Mouse (Mus musculus): ENCODE measurements around the gene Sh3bp1. TPM values are rescaled to one million over a fixed set of nuclear protein-coding genes. Genes with fewer than 3 reads are reported as not detected.

The Sh3bp1 gene
- 10 to 100 TPM; 32.4 to 34.4 TPM for total RNA-seq (2021)
- long read RNA-seq, transcript Sh3bp1-201 (18 exons, 2,375 nt): major isoform, 14 of 21 reads
- long read RNA-seq, partial matches to known transcripts: 3 of 21 reads
- long read RNA-seq, other reads (novel, unspliced or antisense): 4 of 21 reads

DNA sequence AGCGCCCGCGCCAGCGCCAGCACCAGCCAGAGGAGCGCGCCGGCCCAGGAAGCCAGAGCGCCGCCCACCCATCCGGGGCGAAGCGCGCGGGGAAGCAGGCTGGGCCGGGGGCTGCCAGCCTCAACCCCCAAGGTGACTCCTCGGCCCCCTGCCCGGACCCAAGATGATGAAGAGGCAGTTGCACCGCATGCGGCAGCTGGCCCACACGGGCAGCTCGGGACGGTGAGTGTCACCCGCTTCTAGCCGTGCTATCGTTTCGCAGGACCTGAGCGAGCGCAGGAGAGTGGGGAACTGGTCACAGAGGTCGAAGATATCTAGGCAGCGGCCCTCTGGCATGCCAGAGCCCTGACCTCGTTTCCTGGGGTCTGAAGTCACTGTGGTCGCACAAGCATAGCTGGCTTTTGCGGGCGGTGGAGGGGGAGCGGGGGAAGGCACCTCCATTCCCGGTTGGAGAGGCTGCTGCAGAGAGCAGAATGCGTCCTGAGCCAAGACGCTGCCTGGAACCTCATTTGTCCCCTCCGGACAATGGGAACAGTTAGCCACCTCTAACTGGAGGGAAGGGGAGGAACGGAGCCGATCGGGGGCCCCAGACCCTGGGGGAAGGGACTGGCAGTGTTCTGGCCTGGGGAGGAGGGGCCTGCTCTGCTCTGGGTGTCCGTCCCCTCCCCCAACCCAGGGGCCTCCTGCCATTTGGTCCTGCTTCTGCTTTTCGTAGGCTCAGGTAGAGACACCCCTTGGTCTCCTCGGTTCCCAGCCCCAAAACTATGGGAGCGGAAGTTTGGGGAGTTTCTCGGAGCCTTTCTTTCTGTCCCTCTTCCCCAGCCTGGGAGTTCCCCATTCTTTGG, at the start of gene Sh3bp1:
Gene Sh3bp1, plus strand, starts transcription at position 29 of the 845 bp plus-strand sequence.
- DNase-seq (ENCODE audit: low spot score in 2 of 2): peak; percentile 43 to 71

DNA sequence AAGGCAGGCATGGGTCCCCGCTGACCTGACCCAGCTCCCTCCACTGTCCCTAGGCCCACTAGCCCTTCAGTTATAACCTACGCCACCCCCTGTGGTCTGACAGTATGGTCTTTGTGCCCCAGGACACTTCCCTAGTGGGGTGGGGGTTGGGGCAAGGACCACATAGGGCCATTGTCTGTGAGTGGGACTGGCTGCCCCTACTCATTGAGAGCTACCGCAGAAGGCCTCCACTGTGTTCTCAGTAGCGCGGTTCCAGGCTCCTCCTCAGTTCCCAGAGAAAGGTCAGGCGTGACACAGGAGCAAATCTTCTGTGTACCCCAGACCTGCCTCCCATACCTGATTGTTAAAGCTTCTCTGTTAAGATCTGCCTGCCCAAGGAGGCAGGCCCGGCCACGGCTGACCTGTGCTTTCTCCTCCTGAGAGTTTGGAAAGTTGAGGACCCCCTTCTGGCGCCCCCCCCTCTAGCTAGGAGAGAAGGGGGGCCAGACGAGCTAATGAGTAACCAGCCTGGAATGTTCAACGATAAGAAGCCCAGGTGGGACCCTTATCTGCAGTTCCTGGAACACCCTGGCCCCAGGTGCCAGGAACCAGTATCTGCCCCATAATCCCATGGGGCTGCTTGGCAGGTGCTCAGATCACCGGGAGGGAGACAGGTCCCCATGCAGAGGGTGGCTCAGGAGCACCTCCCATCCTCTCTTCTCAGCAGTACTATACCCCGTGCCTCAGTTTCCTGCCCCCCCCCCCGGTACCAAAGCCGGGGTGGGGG, 49.3 kb upstream of the Sh3bp1 start:
- DNase-seq (ENCODE audit: low spot score in 2 of 2): peak in 1 of 2 experiments; percentile 56

DNA sequence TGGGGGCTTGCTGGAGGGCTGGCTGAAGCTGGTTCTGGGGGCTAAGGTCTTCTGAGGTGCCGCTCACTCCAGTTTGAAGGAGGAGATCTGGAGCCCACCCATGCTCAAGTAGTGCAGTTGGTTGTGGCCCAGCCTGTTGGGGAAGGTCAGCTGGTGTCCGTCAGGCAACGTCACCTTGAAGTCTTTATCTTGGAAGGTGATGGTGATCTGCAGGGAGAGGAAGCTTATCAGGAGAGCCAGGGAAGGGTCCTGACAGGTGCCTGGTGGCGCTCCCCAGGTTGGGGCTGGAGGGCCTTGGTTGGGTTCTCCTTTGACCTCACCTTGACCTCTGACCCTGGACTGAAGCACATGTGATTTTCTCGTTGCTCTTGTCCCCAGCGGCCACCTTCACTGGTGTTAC, 48.6 kb upstream of the Sh3bp1 start:
- DNase-seq (ENCODE audit: low spot score in 2 of 2): no peak

DNA sequence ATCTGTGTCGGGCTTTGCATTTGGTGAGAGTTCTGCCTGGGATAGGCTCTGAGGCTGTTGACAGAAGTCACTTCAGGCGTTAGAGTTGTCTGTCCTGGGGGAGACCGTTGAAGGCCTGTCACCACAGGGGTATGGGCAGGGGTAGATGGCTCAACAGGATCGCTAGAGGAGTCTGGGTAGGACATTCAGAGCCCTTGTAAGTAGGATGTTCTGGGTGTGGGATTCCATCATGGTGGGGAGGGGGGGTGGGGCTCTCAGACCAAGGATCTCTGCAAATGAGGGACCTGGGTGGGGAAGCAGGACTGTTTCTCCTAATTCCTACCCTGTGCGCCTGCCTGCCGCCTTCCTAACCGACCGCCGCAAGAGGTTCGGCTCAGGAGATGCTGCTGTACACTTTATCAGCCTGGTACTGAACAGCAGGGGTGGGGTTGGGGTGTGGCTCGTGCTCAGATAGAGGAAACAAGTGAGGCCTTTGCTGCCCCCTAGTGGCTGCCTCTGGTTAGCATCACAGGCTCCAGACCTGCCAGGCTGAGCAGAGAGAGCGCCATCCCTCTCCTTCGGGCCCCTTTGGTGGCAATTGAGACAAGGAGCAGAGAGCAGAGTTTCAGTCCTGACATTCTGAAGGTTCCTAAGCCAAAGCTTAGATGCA, 47.9 kb upstream of the Sh3bp1 start:
- DNase-seq (ENCODE audit: low spot score in 2 of 2): peak; percentile 80 to 96

DNA sequence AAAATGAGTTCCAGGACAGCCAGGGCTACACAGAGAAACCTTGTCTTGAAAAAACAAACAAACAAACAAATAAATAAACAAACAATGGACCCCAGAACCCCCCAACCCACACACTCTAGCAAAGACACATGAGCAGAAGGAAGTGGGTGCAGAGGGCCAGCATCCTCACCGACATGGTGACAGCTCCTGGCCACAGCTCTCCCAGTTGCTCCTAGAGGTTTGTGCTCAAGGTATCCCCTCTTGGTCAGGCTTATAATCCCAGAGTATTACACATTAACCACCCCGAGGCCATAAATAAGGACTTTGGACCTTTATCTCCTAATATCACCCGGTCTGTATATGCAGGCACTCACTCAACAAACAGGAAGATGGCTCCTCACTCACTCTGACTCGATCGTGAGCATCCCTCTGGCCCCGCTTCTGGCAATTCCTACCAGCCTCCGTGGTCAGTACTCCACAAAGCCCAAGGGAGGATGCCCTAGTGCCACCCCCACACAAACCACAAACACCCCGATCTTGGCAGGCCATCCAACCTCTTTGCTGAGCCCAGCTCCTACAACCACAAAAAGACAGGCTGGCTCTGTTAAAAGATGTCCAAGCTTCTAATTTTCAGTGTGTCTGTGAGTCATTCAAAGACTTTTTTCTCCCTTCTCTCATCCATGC, 44.1 kb upstream of the Sh3bp1 start, which contains the start of gene Lgals2:
Gene Lgals2, minus strand, starts transcription at position 227 of the 663 bp plus-strand sequence.
- DNase-seq (ENCODE audit: low spot score in 2 of 2): no peak

DNA sequence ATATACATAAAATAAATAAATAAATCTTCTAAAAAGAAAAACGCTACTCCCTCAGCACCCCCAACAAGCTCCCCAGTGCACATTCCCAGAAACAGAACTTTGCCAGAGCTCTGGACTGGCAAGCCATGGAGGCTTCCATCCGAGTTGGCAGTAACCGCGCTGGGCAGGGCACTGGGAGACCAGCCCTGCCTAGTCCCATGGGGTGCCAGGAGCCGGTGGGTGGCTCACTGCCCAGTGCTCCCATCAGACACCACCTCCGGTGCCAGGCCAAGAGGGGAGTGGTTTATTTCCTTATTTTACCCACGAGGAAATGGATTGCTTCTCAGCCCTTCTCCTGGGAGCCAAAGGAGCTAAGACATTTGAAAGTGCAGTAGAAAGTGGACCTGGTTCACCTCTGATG, 42.6 kb upstream of the Sh3bp1 start:
- peak in 1 of 2 experiments; percentile 63 for DNase-seq (ENCODE audit: low spot score in 2 of 2)

DNA sequence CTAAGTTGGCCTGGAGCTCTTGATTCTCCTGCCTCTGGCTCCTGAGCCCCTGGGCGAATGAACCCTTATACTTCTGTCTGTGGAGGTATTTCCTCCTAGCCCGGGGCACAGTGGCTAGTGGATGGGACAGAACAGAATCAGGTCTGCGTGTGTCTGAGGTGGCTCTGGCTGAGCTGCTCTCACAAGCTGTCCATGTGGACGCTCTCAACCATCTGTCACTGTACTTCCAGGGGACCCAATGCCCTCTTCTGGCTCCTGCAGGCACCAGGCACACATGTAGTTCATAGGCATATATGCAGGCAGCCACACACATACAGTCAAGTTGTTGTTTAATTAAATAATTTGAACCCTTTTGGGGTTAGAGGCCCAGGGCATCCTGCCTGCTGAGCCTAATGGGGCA, 40.3 kb upstream of the Sh3bp1 start:
- DNase-seq (ENCODE audit: low spot score in 2 of 2): no peak

DNA sequence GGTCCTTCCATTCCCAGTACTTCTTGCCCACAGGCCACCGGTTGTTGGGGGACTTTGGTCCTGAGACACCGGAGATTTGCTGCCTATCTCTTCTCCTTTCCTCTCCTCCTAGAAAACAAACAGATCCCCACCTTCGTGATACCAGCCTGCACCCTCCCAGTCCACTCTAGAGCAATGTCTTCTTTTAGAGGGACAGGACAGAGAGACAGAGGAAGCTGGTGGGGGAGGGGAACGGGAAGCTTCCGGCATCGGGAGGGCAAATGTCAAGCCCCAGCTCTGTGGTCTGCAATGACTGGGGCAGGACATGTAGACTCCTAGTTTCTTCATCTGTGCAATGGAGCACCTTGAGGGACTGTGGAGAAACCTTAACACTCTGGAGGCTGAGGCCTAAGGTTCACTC, 39.9 kb upstream of the Sh3bp1 start:
- DNase-seq (ENCODE audit: low spot score in 2 of 2): no peak

DNA sequence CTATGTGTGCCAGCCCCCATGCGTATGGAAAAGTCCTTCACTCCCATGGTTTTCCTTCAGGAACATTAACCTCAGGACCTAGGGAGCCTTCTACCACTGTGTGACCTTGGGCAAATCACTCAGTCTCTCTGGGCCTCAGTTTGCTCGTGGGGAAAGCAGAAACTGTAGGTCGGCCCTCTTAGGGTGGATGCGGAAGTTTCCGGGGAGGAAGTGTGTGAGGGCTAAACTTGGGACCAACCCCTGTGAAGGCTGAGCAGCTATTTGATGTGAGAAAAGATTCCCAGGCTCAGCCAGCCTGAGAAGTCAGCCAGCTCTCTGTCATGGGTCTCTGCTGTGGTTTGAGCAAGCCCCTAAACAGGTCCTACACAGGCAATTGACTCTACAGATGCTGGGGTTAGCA, 37.3 kb upstream of the Sh3bp1 start:
- no peak for DNase-seq (ENCODE audit: low spot score in 2 of 2)

DNA sequence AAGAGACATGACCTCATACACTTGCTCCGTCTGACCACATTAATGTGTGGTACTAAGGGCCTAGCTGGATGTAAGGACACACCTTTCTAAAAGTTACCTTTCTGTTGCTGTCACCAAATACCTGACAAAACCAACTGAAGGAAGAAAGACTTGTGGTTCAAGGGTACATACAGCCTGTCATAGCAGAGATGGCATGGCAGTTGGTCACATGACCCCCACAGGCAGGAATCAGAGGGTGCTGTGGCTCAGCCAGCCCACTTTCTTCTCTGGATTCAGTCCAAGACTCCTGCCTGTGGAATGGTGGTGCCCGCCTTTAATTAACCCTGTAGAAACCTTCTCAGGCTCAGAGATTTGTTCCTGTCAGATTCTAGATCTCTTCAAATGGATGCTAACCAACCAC, 36.4 kb upstream of the Sh3bp1 start:
- DNase-seq (ENCODE audit: low spot score in 2 of 2): no peak

DNA sequence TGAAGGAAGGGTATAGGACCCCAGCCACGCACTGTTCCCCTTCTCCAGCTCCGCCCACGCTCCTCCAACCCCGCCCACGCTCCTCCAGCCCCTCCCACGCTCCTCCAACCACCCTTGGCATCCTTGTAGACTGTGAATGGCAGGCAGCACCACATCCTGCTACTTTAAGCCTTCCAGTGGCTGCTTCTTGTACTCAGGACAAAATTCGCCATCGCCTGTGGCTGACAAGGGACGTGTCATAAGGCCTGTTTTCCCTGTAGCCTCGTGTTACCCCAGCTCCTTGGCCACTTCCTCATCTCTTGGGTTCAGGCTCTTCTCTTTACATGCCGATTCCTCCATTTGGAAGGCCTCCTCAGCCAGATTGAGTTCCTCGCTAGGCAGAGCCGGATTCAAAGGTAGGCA, 35.7 kb upstream of the Sh3bp1 start:
- no peak for DNase-seq (ENCODE audit: low spot score in 2 of 2)

DNA sequence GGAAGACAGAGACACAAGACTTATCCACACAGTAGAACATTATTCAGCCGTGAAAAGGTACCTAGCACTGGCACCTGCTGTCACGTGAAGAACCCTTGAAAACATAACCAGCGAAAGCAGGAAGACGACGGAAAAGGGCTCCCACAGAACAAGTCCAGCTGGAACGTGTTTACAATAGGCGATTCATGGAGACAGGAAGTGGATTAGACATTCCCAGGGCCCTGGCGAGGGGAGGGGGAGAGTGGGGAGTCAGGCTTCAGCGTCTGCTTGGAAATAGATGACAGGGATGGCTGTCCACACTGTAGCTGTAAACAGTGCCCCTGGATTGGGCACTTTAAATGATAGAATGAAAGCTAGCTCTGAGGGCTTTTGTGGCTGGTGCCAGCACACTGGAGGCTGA, 31.2 kb upstream of the Sh3bp1 start:
- no peak for DNase-seq (ENCODE audit: low spot score in 2 of 2)

DNA sequence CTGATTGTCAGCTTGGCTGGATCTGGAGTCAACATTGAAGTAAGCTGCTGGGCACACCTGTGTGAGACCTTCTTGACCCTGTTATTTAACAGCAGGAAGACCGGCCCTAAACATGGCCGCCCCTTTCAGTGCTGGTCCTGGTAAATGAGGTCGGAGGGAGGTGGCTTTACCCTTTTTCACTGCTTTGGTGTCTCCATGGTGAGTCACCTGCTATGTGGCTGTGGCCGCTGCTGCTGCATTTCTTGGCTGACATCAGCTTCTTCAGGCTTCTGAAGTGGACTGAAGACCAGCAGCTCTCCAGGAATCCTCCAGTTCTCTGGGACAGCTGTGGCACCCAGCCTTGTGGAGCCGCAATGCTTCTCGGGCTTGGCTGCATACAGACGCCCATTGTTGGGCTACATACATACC, 30.7 kb upstream of the Sh3bp1 start:
- DNase-seq (ENCODE audit: low spot score in 2 of 2): no peak

DNA sequence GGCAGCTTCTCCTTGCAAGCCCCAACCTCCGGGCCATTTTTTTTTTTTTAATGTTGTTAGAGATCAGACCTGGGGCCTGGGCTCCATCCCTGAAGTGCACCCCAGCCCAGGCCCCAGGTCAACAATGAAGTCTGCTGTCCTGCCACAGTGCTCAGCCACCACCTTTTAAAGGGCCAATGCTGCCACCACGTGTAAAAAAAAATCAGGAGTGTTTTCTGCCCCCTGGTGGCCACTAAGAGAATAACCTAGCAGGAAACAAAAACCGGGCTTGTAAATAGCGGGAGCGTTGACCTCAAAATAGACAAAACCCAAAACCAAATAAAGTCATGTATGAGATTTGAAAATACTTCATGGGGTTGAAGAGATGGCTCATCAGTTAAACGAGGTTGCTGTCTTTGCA, 29.8 kb upstream of the Sh3bp1 start:
- DNase-seq (ENCODE audit: low spot score in 2 of 2): peak in 1 of 2 experiments; percentile 65

DNA sequence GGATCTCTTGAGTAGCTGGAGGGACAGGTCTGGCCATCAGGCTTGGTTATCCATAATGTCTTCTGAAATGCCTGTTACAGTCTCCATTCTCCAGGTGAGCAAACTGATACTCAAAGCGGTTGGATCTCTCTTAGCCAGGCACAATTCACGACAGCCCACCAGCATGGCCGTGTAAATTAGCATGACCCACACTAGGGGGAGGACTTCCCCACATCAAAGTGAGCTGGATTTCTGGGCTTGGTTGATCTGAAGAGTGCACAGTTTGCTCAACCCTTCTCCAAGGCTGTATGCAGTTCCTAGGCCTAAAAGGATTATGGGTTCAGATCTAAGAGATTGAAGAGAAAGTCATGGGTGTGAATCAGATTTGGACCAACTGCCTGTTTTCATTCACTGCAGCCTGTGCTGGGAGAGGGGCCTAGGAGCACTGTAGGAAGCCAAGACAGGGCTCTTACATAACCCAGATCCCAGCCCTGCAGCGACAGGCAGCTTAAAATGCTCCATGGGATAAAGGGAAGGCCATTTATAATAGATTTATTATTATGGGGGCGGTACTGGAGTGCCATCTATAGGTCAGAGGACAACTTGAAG, 27.5 kb upstream of the Sh3bp1 start:
- no peak for DNase-seq (ENCODE audit: low spot score in 2 of 2)

DNA sequence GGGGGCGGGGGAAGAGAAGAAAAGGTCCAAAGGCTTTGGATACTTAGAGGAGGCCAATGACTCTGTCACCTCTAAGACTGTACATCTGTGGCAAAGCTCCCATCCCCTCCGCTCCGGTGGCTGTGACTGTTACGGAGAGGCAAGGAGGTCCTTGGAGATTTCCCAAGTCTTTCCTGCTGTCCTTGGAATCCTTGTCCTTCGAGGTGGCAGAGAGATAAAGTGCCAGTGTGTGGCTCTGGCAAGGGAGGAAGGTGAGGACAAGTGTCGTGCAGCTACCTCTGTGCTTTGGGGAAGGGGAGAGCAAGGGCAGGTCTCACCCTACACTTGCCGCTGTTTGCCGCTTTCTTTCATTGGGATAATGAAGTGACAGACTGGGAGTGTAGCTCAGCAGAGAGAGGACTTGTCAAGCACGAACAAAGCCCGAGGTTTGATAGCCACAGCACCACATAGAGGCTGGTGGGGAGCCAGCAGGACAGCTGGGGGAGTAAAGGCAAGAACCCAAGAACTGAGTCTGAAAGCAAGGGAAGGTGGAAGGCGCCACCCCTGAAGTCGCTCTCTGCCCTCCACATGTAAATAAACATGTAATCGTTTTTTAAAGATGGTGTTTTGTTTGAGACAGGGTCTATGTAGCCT, 25.6 kb upstream of the Sh3bp1 start:
- no peak for DNase-seq (ENCODE audit: low spot score in 2 of 2)

DNA sequence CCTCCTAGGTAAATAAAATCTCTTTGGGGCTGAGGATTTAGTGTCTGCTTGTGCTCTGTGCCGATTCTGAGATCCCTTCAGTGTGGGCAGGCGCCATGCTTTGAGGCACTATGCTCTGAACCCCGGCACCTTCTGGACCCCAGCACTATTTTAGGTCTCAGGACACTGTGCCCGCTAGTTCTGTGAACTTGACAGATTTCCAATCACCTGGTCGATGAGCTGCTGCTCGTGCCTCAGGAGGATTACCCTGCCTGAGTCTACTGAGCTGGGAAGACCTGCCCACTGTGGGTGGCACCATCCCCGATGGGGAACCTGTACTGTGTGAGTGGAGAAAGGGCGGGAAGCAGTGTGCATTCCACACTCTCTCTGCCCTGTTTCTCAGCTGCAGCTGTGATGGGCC, 24.6 kb upstream of the Sh3bp1 start:
- no peak for DNase-seq (ENCODE audit: low spot score in 2 of 2)

DNA sequence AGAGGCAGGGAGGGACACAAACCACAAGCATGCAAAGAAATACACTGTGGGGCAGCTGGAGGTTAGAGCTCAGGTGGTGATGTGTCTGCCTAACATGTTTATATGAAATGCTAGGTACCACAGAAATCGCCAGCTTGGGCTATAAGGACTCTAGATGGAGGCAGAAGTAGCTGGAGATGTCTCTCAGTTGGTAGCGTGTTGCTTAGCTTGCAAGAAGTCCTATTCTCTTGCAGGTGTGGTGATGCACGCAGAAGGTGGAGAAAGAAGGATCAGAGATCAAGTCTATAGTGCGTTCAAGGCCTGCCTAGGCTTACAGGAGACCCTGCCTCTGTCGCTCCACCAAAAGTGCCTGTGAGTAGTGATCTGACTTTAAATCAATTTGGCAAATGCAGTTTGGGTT, 24.0 kb upstream of the Sh3bp1 start:
- no peak for DNase-seq (ENCODE audit: low spot score in 2 of 2)

DNA sequence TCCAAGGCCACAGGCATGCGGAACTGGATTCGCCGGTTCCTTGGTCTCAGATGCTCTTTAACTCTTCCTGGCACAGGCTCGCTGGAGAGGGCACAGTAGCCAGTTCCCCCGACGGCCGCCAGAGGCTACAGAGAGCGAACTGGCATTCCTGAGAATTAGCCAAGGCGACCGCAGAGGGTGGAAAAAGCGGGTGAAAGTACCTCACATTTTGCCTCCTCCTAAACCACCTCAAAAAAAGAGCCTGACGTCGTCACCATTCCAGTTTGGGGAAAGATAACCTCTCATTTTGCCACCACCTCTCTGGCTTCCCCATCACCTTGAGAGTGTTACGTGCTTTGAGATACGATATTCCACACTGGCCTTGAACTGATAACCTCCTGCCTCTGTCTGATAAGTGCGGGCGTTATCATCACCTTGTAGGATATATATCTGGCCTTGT, 23.3 kb upstream of the Sh3bp1 start:
- peak; percentile 66 to 71 for DNase-seq (ENCODE audit: low spot score in 2 of 2)

Measured in layer of hippocampus, adult 18-20 months (tissue).